Mouse (Mus musculus): Measurements from ENCODE around the gene Hoxa11. TPM values are rescaled to one million over a fixed set of nuclear protein-coding genes. Genes with fewer than 3 reads are reported as not detected.

Gene Hoxa11
- polyA plus RNA-seq, 1 experiment from 2014 or later, result not detected

DNA sequence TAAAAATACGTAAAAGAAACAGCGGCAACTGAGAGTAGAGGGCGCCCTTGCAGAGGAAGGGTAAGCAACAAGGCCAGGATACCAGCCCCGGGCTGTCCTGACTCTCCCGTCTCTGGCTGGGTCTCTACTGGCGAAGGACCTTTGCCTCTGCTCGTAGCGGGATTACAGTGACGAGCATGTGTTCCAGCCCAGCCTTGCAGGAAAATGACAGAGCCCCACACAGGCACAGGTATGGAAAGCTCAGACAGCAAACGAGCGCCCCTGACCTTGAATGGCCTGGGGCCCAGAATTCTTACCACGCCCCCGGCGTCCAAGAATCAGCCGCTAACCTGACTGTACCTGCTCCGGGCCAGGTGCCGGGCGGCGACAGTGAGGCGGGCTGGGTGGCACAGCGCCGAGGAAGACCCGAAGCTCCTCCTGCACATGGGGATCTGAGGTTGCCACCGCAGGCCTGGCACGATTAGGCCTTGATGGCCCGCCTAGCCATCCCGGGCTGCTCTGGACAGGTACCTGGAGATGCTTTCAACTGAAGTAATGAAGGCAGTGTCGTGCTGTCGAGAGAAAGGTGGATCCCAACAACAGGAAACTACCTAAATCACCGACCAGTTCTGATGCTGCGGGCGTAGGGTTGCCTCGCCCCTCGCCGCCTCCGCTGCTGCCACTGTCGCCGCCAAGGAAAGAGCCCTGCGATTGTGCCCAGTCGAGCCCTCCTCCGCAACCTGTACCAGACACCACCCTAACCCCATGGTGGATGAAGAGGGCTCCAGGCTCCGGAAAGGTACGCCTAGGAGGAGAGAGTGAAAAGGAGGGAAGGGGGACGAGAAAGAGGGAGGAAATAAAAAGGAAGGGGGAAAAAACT, 15.8 kb downstream of the Hoxa11 start:
- WGBS, result 1% methylated on average over 44 of the region's 44 CpGs
- H3K27ac ChIP-seq (ENCODE audit: poor library complexity, severe bottlenecking), result no peak overlapping the region
- no peak overlapping the region for H3K9ac ChIP-seq
- peaks cover 8% of the 10 kb centered on the region; the same call in 1 of the 2 replicates for H3K4me1 ChIP-seq (replicated peaks)
- H3K36me3 ChIP-seq, result no peaks in the 10 kb centered on the region
- no peaks in the 10 kb centered on the region for H3K9me3 ChIP-seq (replicated peaks)
- H3K27me3 ChIP-seq (replicated peaks), result peaks cover 92% of the 10 kb centered on the region
- no peak for ATAC-seq (ENCODE audit: insufficient number of reproducible peaks, low FRiP score)
- H3K4me2 ChIP-seq, result no peak overlapping the region
- no peak overlapping the region for H3K4me3 ChIP-seq

- no peak overlapping the region for H3K9ac ChIP-seq
- H3K4me3 ChIP-seq, result no peak overlapping the region
- no peak overlapping the region for H3K27ac ChIP-seq (ENCODE audit: poor library complexity, severe bottlenecking)
- H3K4me2 ChIP-seq, result no peak overlapping the region
- WGBS, result 2% methylated on average over 38 of the region's 38 CpGs
- no peaks in the 10 kb centered on the region for H3K9me3 ChIP-seq (replicated peaks)
- ATAC-seq (ENCODE audit: insufficient number of reproducible peaks, low FRiP score), result no peak
- no peaks in the 10 kb centered on the region for H3K36me3 ChIP-seq
- peaks cover 8% of the 10 kb centered on the region; the same call in 1 of the 2 replicates for H3K4me1 ChIP-seq (replicated peaks)
- H3K27me3 ChIP-seq (replicated peaks), result peaks cover 92% of the 10 kb centered on the region
Observed at GRCm38 (mm10) chr6:52228475-52229465, 16.8 kb downstream of the Hoxa11 start.

- H3K9ac ChIP-seq, result no peak overlapping the region
Observed at GRCm38 (mm10) chr6:52227470-52228222, 18.0 kb downstream of the Hoxa11 start.

GRCm38 (mm10) chr6:52226569-52227257, 18.9 kb downstream of the Hoxa11 start:
- Histone ChIP-seq H3K4me2 (no peak overlapping the region), H3K4me1 (replicated peaks) (peaks cover 11% of the 10 kb centered on the region), H3K4me3 (no peak overlapping the region), H3K36me3 (no peaks in the 10 kb centered on the region), H3K27me3 (replicated peaks) (peaks cover 90% of the 10 kb centered on the region), H3K9ac (no peak overlapping the region), H3K9me3 (replicated peaks) (no peaks in the 10 kb centered on the region), H3K27ac (ENCODE audit: poor library complexity, severe bottlenecking) (no peak overlapping the region)
- WGBS, result 3% methylated on average over 26 of the region's 26 CpGs
- ATAC-seq (ENCODE audit: insufficient number of reproducible peaks, low FRiP score), result no peak

More at GRCm38 (mm10) chr6:52227470-52228222, 18.0 kb downstream of the Hoxa11 start:
- WGBS, result 6% methylated on average over 11 of the region's 11 CpGs
- no peak for ATAC-seq (ENCODE audit: insufficient number of reproducible peaks, low FRiP score)
- Histone ChIP-seq H3K36me3 (no peaks in the 10 kb centered on the region), H3K27me3 (replicated peaks) (peaks cover 90% of the 10 kb centered on the region), H3K9me3 (replicated peaks) (no peaks in the 10 kb centered on the region), H3K4me2 (no peak overlapping the region), H3K27ac (ENCODE audit: poor library complexity, severe bottlenecking) (no peak overlapping the region), H3K4me3 (no peak overlapping the region), H3K4me1 (replicated peaks) (peaks cover 7% of the 10 kb centered on the region; the same call in 1 of the 2 replicates)

GRCm38 (mm10) chr6:52225612-52226568, 19.7 kb downstream of the Hoxa11 start:
- peak overlapping the region; percentile 13 for H3K4me3 ChIP-seq
- H3K4me1 ChIP-seq (replicated peaks), result peaks cover 16% of the 10 kb centered on the region
- H3K27me3 ChIP-seq (replicated peaks), result peaks cover 95% of the 10 kb centered on the region
- WGBS, result 2% methylated on average over 69 of the region's 69 CpGs
- H3K9me3 ChIP-seq (replicated peaks), result no peaks in the 10 kb centered on the region
- 0 out of 2 replicates have a peak overlapping the region, but pooled peaks have one; percentile 5 for H3K4me2 ChIP-seq
- H3K9ac ChIP-seq, result no peak overlapping the region
- no peak for ATAC-seq (ENCODE audit: insufficient number of reproducible peaks, low FRiP score)
- H3K27ac ChIP-seq (ENCODE audit: poor library complexity, severe bottlenecking), result no peak overlapping the region
- H3K36me3 ChIP-seq, result no peaks in the 10 kb centered on the region

DNA sequence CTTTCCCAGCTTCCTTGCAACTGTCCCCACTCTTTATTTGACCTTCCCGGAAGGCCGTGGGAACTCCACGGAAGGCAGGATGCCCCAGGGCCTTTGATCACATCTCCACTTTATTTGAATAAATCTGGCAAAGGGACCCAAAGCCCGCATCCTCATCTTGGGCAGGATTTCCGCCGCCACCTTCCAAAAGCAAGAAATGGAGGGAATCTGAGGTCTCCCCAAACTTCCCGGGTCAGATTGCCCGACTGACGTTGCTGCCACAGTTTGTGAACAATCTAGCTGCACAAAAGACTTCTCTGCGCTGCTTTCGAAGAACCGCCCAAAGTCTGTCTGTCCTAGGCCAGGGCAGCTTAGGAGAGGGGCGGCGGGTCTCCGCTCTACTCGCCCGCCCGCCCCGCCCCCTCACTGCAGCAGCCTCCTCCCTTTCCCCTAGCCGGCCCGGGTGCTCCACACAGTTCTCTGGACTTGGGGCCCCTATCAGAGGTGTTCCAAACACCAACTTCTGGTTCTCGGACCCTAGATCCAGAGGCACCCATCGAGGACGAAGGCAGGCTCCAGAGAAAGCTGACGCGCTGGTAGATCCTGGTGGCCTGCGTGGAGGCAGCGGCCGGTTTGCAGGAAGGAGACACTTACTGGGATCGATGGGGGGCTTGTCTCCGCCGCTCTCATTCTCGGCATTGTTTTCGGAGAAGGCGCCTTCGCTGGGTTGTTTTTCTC, 20.6 kb downstream of the Hoxa11 start:
- peaks cover 16% of the 10 kb centered on the region for H3K4me1 ChIP-seq (replicated peaks)
- no peak for ATAC-seq (ENCODE audit: insufficient number of reproducible peaks, low FRiP score)
- no peak overlapping the region for H3K27ac ChIP-seq (ENCODE audit: poor library complexity, severe bottlenecking)
- H3K27me3 ChIP-seq (replicated peaks), result peaks cover 95% of the 10 kb centered on the region
- H3K36me3 ChIP-seq, result no peaks in the 10 kb centered on the region
- no peak overlapping the region for H3K9ac ChIP-seq
- 2% methylated on average over 36 of the region's 36 CpGs for whole genome bisulfite sequencing
- no peak overlapping the region for H3K4me3 ChIP-seq
- H3K4me2 ChIP-seq, result no peak overlapping the region
- no peaks in the 10 kb centered on the region for H3K9me3 ChIP-seq (replicated peaks)

DNA sequence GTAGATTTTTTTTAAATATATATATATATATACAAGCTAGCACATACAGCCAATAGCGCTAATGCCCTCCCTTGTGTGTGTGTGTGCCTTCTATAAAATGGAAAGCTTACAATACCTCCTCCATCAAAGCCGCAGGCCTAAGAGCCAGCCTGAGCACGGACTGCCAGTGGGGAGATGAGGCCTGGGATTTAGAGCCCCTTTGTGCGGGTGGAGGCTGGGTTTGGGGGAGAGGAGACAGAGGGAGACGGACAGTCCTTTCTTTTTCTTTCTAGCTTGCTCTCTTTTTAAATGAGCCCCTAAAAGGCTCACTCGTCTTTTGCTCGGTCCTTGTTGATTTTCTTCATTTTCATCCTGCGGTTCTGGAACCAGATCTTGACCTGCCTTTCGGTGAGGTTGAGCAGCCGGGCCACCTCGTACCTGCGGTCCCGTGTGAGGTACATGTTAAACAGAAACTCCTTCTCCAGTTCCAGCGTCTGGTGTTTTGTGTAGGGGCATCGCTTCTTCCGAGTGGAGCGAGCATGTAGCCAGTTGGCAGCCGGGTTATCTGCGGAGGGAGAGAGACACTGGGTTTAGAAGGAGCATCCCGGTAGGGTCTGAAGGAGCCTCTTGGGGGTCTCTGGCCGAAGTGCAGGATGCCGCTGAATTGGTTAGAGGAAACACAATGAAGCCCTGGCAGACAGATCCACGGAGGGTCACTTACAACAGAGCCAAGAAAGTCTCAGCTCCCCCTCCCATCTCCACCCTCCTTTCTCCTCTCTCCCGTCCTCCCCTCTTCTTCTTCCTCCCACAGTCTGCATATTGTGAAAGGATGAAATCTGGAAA, 21.5 kb downstream of the Hoxa11 start:
- ATAC-seq (ENCODE audit: insufficient number of reproducible peaks, low FRiP score), result no peak
- 2% methylated on average over 24 of the region's 24 CpGs for WGBS
- no peaks in the 10 kb centered on the region for H3K9me3 ChIP-seq (replicated peaks)
- H3K27me3 ChIP-seq (replicated peaks), result peaks cover 95% of the 10 kb centered on the region
- peaks cover 16% of the 10 kb centered on the region for H3K4me1 ChIP-seq (replicated peaks)
- H3K27ac ChIP-seq (ENCODE audit: poor library complexity, severe bottlenecking), result no peak overlapping the region
- no peak overlapping the region for H3K4me2 ChIP-seq
- H3K36me3 ChIP-seq, result no peaks in the 10 kb centered on the region
- no peak overlapping the region for H3K9ac ChIP-seq
- no peak overlapping the region for H3K4me3 ChIP-seq

DNA sequence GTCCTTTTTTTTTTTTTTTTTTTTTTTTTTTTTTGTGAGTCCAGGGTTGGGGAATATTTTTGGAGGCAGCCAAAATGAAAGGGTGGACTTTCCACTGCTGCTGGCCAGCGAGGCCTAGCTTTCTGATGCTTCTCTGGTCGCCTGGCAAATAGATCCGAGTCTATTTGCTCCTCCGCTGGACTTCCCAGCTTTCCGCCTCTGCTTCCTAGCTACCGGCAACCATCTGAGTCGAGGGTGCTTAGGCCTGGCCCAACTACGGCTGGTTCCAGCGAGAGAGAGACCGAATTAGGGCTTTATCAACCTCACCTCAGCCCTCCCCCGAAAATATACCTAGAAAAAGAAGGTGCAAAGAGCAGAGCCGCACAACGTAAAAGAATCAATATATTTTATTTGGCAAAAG, 22.9 kb downstream of the Hoxa11 start:
- Histone ChIP-seq H3K4me1 (replicated peaks) (peaks cover 16% of the 10 kb centered on the region), H3K27me3 (replicated peaks) (peaks cover 98% of the 10 kb centered on the region), H3K9ac (no peak overlapping the region), H3K9me3 (replicated peaks) (no peaks in the 10 kb centered on the region), H3K4me2 (no peak overlapping the region), H3K4me3 (no peak overlapping the region), H3K27ac (ENCODE audit: poor library complexity, severe bottlenecking) (no peak overlapping the region), H3K36me3 (no peaks in the 10 kb centered on the region)
- no peak for ATAC-seq (ENCODE audit: insufficient number of reproducible peaks, low FRiP score)
- 18% methylated on average over 13 of the region's 13 CpGs for WGBS
